Mouse (Mus musculus) T-helper 2 cell (primary cell): ENCODE measurements around the gene Tmem179.

Experiments used
- in situ Hi-C: fragments of 300-600 bp; cut with MboI, MseI; formaldehyde crosslinking; loops from one replicate; pipeline ENCODE4 v1.15.1; 2025; ENCODE audit warnings: high pct_unique_total_duplicates

The Tmem179 gene

DNA sequence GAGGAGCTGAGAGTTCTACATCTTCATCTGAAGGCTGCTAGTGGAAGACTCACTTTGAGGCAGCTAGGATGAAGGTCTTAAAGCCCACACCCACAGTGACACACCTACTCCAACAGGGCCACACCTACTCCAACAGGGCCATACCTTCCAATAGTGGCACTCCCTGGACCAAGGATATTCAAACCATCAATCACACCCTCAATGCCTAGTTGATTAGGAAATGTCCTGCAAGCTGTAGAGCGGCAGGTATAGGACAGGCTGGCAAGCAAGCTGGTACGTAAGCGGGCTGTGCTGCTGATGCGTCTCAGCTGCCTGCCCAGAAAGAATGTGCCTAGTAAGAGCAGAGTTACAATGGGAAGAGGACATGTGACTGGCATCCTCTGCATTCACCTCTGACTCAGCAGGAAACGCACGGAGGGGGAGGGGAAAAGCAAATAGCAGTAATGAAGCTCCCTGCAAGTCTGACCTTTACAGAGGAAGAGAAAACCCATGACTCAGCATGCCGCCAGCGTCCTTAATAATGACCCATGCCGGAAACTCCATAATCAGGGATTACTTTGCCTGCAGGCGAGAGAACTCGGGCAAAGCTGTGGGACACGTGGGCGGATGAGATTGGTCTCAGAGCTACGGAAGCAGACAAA is at the start of gene Tmem179:
Gene Tmem179 (minus strand): TSS at position 51 of the 641 bp plus-strand sequence.
- in situ Hi-C loops = no loop called here

DNA sequence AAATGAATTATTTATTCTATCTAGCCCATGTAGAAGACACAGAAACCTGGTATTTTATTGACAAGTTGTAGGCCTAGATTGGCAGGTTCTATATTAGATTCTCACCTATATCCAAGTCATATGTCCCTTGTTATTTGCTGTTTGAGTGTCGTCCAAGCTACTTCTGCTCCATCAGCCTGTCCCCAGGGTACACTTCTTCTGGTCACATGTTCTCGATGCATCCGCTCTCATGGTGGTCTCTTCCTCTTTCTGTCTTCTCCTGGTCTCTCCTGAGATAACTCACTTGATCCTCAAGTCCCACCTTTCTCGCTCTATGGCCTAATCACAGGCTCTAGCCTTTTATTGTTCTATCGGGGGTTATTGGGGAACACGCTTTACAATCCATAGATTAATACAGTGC is 46.5 kb upstream of the Tmem179 start:
- in situ Hi-C loops = loop anchor here (10.0 kb wide), 1 partner anchor 1042 kb away; no protein-coding TSS in a partner anchor

DNA sequence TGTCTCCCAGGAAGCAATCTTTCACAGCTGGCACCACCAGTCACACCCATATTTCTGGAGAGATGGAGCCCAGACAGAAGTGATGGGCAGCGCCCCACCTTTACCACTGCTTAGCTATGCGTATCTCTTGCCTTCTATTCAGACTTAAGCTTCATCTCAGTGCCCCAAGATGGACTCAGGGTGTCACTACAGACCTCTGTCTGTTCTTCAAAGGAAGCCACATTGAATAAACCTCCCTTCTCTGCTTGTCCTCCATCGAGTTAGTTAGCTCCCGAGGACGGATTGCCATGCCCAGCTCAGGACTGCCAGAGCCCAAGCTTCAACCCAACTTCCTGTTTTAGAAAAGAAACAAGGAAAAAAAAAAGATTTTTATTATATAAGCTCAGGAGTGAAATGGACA is 45.9 kb upstream of the Tmem179 start:
- in situ Hi-C loops = loop anchor here (10.0 kb wide), 1 partner anchor 1042 kb away; no protein-coding TSS in a partner anchor

DNA sequence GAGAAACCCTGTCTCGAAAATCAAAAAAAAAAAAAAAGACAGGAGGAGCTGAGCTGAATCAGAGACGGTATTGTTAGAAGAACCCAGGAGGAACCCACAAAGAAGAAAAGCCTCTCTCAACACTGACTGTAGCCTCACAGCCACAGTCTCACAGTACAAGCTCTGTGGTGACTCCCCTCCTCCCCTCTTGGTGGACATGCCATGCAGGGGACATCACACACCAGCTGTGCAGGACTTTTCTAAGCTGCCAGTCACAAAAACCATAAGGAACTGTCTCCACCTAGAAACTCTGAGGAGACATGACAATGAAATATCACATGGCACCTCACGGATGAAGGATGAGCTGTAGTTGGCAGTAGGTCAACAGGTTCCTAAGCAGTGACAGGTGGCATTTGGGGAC is 44.6 kb upstream of the Tmem179 start:
- in situ Hi-C loops = loop anchor here (10.0 kb wide), 1 partner anchor 1044 kb away; no protein-coding TSS in a partner anchor

DNA sequence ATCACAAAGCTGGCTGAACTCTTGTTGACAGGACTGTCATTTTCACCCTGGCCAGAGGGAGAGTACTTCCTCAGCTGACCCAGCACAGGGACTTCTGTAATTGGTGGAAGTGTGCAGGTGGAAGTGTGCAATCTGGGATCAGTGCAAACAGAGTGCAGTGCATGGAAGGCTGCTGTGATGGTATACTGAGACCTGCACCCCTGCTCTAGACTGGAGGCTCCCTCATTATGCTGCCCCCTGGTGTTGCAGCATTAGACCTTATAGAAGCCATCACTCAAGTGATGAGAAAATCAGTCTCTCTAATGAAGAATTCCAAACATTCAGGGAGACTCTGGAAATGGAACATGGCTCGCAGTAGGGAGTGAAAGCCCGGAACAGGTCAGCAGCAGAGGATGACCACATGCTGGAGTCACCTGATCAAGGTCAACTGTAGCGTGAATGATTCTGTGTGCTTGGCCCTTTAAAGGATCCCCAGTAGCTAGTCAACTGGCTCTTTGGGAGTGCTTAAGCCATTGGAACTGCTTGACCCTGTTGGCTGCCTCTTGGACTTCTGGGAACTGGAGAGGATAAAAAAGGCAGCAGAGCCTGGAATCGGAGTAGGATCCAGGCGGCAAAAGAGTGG is 43.7 kb upstream of the Tmem179 start:
- in situ Hi-C loops = loop anchor here (10.0 kb wide), 1 partner anchor 1045 kb away; no protein-coding TSS in a partner anchor

DNA sequence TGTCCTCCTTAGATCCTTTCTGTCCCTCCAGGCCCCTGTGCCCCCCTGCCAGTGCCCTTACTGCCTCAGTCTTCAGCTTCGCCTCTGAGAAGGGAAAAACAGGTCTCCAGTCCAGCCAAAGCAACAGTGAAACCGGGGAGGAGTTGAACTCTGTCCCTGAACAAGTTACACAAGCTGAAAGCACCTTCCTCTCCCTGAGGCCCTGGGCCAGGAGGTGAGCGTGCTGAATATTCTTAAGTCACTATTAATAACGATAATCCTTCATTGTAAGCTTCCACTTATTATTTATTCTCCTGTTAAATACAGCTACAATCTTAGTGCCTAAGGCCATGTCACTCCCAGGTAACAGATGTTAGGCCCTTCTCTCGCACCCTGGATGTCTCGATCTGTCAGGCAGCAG is 43.1 kb upstream of the Tmem179 start:
- in situ Hi-C loops = loop anchor here (5.0 to 10.0 kb wide), 2 partner anchors 38 to 1045 kb away; no protein-coding TSS in a partner anchor

DNA sequence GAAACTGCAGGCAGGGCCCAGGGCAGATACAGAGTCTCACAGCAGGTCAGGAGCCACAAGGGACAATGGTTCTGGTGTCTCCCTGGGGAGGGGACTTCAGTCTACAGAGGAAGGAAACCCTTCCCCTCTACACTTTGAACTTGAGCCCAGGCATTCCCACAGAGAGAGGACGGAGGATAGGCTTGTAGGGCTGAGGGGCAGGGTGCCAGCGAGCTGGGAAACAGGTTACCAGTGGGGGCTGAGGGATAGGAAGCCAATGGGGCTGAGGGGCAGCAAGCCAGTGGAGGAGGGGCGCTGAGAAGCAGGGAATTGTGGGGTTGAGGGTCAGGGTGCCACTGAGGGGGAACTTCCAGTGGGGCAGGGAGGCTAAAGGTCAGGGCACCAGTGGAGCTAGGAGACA is 42.7 kb upstream of the Tmem179 start:
- in situ Hi-C loops = loop anchor here (5.0 kb wide), 1 partner anchor 38 kb away; no protein-coding TSS in a partner anchor

DNA sequence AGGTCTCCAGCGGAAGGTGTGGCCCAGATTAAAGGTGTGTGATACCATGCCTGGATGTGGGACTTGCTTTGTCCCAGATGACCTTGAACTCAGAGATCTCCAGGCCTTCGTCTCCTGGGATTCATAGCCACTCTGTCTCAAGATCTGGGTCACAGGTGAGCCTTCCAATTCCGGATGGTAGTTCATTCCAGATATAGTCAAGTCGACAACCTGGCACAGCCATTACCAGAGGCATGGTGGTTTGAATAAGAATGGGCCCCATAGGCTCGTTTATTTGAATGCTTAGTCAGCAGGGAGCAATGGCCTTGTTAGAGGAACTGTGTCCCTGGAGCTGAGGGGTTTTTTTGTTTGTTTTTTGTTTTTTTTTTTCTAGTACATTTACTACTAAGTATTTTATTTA is 40.7 kb upstream of the Tmem179 start:
- in situ Hi-C loops = loop anchor here (5.0 kb wide), 1 partner anchor 40 kb away; no protein-coding TSS in a partner anchor

DNA sequence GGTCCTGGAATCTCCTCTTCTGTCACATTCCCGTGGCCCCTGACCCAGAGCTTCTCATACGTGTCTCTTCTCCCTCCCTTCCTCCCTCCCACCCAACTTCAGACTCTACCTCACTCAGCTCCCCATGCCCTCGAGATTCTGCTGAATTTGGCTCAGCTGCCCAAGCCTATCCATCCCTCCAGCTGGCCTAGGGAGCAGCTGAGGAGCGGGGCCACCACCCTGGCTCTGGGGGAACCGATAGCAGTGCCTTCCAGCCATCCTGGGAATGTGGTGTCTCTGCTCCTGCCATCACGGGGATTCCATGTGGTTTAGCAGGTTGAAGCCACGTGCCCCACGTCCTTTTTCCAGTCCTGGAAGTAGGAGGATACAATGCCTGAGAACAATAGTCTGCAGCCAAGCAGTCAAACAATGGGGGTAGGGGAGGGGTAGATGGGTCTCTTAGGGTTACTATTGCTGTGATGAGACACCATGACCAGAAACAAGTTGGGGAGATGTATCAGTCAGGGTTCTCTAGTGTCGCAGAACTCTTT is 40.0 kb upstream of the Tmem179 start:
- in situ Hi-C loops = loop anchor here (5.0 kb wide), 1 partner anchor 41 kb away; no protein-coding TSS in a partner anchor

DNA sequence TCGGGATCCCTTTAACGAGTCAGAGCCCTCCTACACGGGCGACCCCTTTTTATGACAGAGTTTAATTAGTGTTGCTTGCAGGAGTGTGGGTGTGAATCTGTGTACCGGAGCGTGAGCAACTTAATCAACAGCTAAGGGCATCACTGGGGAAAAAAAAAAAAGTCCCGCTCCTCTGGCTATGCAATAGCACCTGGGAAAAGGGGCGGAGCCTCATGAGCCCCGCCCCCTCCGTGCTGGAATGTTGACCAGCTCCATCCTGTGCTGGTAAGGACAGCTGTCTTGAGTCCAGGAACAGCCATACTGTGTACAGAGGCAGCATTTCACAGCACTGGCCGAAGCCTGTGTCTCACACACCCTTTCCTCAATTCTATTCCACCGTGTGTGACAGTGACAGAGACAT is 38.4 kb upstream of the Tmem179 start:
- in situ Hi-C loops = loop anchor here (5.0 kb wide), 1 partner anchor 42 kb away; no protein-coding TSS in a partner anchor

DNA sequence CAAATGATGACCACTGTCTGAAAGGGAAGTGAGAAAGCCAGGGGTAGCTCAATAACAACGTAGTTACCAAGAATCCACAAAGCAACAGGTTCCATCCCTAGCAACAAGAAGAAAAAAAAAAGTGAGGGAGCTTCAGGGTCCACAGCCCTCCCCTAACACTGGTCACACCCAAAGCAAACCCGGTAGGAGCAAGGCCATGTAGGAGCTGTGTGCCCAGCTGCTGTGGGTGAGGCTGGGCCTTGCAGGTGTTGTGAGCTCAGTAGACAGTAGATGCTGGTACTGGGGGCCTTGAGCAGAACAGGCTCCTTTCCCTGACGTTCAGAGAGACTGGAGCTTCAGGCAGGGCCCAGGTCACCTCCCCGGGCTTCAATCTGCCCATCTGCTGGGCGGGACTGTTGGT is 36.0 kb upstream of the Tmem179 start:
- in situ Hi-C loops = no loop called here

DNA sequence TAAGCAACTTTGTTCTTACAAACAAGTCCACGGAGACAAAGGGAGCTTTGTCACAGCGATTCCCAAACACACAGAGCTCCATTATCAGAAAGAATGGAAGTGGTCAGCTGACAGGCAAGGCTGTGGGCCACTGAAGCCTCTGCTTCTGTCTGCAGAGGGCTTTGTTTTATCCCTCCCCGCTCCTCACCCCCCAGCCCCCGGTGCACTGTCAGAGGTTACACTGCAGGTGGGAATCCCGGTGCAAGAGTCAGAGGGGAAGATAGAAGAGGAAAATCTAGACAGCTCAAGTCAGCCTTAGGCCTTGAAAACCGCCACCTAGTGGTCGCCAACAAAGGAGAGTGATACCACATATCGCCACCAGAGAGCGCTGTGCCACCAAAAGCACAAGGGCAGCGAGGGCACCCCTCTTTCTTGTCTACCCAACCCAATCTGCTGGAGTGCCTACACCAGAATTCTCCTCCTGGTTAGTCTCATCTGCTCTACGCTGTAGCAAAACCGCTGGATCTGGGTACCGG is 35.4 kb upstream of the Tmem179 start:
- in situ Hi-C loops = no loop called here

DNA sequence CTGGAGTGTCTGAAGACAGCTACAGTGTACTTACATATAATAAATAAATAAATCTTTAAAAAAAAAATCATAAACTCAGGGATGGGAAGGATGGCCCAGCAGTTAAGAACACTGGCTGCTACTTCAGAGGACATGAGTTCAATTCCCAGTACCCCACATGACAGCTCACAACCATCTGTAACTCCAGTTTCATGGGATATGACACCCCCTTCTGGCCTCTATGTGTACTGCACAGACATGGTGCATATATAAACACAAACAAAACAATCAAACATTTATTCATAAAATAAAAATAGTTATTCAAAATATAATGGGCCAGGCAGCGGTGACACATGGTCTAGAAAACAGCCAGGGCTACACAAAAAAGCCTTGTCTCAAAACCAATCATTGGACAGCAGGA is 32.7 kb upstream of the Tmem179 start:
- in situ Hi-C loops = no loop called here

DNA sequence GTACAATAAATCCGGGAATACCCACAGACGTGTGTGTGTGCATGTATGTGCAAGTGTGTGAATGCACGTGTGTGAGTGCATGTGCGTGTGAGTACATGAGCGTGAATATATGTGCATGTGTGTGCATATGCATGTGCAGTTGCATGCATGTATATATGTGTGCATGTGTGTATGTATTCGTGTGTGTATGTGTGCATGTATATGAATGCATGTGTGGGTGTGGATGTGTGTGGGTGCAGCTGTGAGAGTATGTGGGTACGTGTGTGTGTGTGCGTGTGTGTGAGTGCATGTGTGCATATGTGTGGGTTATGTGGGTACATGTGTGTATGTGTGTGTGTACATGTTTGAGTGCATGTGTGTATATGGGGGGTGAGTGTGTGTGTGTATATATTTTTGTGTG is 29.6 kb upstream of the Tmem179 start:
- in situ Hi-C loops = no loop called here

DNA sequence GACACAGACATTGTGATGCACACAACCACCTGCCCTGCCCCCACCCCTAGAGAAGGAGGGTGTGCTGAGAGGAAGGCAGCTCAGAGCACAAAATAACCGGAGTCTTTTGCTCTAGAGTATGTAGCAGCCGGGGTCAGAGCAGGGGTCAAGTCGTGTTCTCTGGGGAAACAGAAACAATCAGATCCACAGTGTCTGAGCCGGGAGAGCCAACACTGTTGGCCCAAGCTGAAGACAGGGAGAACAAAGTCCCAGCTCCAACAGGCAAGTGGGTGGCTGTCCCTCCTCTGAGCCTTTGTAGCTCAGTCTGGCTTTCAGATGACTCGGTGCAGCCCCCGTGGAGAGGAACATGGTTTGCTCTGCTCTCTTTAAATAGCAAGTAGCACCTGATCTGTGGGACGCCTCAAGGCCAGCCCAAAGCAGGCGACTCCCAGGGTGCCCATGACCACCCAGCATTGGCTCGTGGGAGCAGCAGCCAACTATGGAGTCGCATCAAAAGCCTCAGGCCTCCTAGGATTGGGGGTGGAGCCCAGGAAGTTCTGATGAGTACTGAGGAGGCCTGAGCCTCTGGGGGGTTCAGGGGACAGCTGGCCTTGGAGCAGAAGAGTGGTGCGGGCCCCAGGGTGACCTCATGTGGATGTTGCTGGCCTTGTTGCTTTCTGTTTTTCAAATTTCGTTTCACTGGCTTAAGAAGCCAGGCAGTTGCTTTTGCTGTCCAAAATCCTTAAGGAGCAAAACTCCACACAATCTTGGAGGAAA is 28.6 kb upstream of the Tmem179 start:
- in situ Hi-C loops = no loop called here

DNA sequence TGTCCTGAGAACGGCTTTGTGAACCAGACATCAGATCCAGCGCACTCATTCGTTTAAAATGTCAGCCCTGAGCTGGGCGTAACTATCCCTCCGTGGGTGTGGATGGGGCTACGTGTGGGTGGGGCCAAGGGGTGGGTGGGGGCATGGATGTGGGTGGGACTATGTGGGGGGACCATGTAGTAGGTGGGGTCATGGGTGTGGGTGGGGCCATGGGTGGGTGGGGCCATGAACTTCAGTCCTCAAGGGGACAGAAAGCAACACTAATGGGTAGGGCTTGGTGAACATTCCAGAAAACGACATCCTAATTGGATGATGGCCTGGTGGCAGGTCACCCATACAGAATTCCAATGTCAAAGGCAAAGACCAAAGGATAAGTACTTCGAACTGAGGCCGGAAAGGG is 27.4 kb upstream of the Tmem179 start:
- in situ Hi-C loops = no loop called here

DNA sequence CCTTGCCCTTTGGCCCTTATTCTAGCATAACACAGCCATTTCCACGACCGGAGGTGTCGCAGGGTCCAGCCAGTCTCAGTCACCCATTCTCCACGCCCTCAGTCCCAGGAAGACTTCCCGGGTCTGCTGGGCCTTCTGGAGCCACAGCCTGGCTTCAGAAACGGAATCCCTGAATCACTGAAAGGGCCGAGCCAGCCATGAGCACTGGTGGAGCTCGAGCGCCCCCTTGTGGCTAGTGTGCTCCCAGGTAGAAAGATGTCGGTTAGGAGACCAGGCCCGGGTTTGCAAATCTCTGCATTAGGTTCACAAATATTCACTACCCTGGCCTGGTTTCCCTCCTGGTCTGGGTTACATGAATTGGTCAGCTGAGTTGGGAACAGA is 26.4 kb upstream of the Tmem179 start:
- in situ Hi-C loops = no loop called here

DNA sequence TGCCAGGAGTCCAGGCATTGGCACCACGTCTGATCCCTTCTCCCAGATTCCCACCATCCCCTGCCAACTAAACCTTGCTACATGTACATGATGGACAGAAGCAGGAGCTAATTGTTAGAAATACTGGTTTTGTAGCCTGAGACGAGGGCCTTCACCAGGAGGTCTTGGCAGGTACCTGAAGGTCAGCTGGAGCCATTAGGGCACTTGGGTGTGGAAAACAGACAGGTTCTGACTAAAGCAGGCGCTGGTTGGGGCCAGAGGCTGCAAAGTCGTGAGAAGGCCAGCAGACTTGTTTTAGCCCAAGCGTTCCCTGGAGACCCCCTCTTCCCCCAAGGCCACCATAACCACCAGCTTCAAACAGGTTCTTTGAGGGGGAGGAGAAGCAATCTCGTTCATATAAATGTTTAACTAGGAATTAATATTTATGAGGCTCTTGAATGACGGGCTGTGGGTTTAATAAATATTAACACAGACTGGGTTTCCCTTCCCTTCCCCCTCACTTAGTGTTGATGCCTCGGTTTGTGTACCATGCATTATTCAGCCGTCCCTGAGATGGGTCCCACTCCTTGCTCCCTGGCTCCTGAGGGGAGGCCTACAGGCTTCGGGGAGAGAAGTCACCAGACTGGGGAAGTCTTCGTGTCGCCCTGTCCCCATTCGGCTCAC is 25.8 kb upstream of the Tmem179 start:
- in situ Hi-C loops = no loop called here

DNA sequence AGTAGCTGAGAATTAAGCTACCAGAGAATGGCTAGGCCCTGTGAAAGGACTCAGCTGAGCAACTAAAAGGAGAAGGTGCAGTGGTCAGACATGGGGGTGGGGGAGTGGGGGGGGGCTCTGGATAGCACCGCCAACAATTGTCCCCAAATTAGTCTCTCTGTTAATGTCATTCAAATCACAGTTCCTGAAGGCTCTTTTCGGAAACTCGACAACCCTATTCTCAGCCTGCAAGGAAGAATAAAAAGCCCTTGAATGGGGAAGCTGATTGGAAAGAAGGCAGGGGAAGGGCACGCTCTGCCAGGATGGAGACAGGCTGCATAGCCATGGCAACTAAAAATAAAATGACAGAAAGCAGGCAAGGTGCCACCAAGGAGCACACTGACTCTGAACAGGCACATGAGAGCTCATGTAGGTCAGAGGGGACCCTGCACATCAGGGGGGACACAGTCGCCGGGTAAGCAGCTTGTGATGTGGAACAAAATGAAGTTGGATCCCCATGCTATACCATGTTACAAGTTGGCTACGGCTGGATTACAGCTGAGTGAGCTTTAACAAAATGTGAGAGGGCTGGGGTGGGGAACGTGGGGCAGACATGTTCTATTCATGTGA is 25.0 kb upstream of the Tmem179 start:
- in situ Hi-C loops = no loop called here

DNA sequence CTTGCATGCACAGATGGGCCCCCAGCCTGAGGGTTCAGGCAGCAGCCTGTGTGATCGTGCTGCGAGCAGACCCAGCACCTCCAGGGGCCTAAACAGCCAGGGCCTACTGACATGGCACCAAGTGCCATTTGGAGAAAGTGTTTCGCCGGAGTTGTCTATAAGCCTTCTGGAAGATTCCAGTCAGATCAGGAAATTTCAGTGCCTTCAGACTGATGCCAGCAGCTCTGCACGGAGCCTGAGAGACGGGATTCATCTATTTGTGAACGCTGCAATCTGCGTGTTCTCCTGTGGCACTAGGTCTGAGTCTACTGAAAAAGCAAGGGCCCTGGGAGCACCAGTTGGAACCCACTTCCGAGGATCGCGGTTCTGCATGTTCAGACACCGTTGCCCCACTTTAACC is 23.8 kb upstream of the Tmem179 start:
- in situ Hi-C loops = no loop called here

DNA sequence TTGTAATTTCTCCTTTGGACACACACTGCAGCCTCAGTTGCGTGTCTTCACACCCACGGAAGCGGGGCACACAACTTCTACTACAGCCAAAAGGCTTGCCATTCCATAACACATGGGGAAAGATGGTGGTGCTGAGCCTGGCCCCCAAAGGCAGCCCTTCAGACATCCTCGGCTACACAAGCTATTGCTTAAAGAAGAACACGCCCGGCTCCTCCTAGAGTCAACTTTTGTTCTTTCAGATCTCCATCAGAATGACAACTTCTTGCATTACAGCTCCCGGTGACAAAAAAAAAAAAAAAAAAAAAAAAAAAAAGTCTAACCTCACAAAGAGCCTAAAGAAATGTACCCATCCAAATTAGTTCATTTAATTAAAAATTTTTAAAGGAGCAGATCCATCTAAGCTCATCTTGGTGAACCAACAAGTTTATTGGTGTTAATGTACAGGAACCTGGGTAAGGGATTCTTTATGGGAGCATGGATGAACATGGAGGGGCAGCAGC is 23.0 kb upstream of the Tmem179 start:
- in situ Hi-C loops = no loop called here
